Mouse (Mus musculus): ENCODE measurements around the gene Blm.
A peak's percentile ranks its signal among the peaks of the same experiment; 100 is the strongest.

Gene Blm

GRCm38 (mm10) chr7:80439789-80440488 is 95.0 kb downstream of the Blm start:
- DNase-seq (ENCODE audit: low read depth, low spot score) = no peak

GRCm38 (mm10) chr7:80439032-80439760 is 95.7 kb downstream of the Blm start:
- DNase-seq (ENCODE audit: low read depth, low spot score) = no peak

- DNase-seq (ENCODE audit: low read depth, low spot score) = no peak
These were observed 98.3 kb downstream of the Blm start for GRCm38 (mm10) chr7:80436571-80436970.

- no peak for DNase-seq (ENCODE audit: low read depth, low spot score)
These were observed 99.3 kb downstream of the Blm start for GRCm38 (mm10) chr7:80435594-80435993.

GRCm38 (mm10) chr7:80429661-80430060 is 105.3 kb downstream of the Blm start:
- no peak for DNase-seq (ENCODE audit: low read depth, low spot score)

- no peak for DNase-seq (ENCODE audit: low read depth, low spot score)
These were observed 107.2 kb downstream of the Blm start for GRCm38 (mm10) chr7:80427730-80428129.

- DNase-seq (ENCODE audit: low read depth, low spot score) = no peak
These were observed 108.6 kb downstream of the Blm start for GRCm38 (mm10) chr7:80426363-80426762.

GRCm38 (mm10) chr7:80424722-80425121 is 110.2 kb downstream of the Blm start:
- DNase-seq (ENCODE audit: low read depth, low spot score) = no peak

GRCm38 (mm10) chr7:80422759-80423480 is 112.0 kb downstream of the Blm start:
- peak; percentile 65 for DNase-seq (ENCODE audit: low read depth, low spot score)

- DNase-seq (ENCODE audit: low read depth, low spot score) = no peak
These were observed 113.3 kb downstream of the Blm start for GRCm38 (mm10) chr7:80421576-80421975.

GRCm38 (mm10) chr7:80420586-80420985 is 114.3 kb downstream of the Blm start:
- no peak for DNase-seq (ENCODE audit: low read depth, low spot score)

GRCm38 (mm10) chr7:80419278-80419677 is 115.6 kb downstream of the Blm start:
- DNase-seq (ENCODE audit: low read depth, low spot score) = no peak

GRCm38 (mm10) chr7:80418036-80418435 is 116.9 kb downstream of the Blm start:
- no peak for DNase-seq (ENCODE audit: low read depth, low spot score)

- DNase-seq (ENCODE audit: low read depth, low spot score) = no peak
These were observed 117.3 kb downstream of the Blm start for GRCm38 (mm10) chr7:80417601-80418000.

GRCm38 (mm10) chr7:80416969-80417368 is 118.0 kb downstream of the Blm start:
- DNase-seq (ENCODE audit: low read depth, low spot score) = no peak

GRCm38 (mm10) chr7:80414303-80414855 is 120.5 kb downstream of the Blm start:
- no peak for DNase-seq (ENCODE audit: low read depth, low spot score)

- no peak for DNase-seq (ENCODE audit: low read depth, low spot score)
These were observed 121.2 kb downstream of the Blm start for GRCm38 (mm10) chr7:80413512-80414302.

- no peak for DNase-seq (ENCODE audit: low read depth, low spot score)
These were observed 122.1 kb downstream of the Blm start for GRCm38 (mm10) chr7:80412781-80413180.

GRCm38 (mm10) chr7:80412279-80412678 is 122.6 kb downstream of the Blm start:
- no peak for DNase-seq (ENCODE audit: low read depth, low spot score)

- no peak for DNase-seq (ENCODE audit: low read depth, low spot score)
These were observed 124.5 kb downstream of the Blm start for GRCm38 (mm10) chr7:80410380-80410779.

GRCm38 (mm10) chr7:80407712-80408111 is 127.2 kb downstream of the Blm start:
- no peak for DNase-seq (ENCODE audit: low read depth, low spot score)
